Mouse (Mus musculus) myocyte (in vitro differentiated cells): ENCODE results near the gene Adam17. TPM values are rescaled to one million over a fixed set of nuclear protein-coding genes. Genes with fewer than 3 reads are reported as not detected.

Experiments
- H3K27me3 ChIP-seq: one replicate; pipeline ENCODE4 v1.6.1; 2011; ENCODE audit not compliant: control insufficient read depth, insufficient read depth, insufficient read length
- H3K36me3 ChIP-seq: one replicate; pipeline ENCODE4 v1.6.1; 2011; ENCODE audit not compliant: control insufficient read depth, insufficient read depth
- H3K4me2 ChIP-seq: one replicate; pipeline ENCODE4 v1.6.1; 2011; ENCODE audit warnings: low read depth, control low read depth
- H3K4me3 ChIP-seq: one replicate; pipeline ENCODE4 v1.5.1; 2011; ENCODE audit warnings: mild to moderate bottlenecking, control low read depth, moderate library complexity
- H3K79me2 ChIP-seq: one replicate; pipeline ENCODE4 v1.6.1; 2011; ENCODE audit not compliant: control insufficient read depth, insufficient read depth
- H3ac ChIP-seq: one replicate; pipeline ENCODE4 v1.6.1; 2011; ENCODE audit not compliant: control insufficient read depth, insufficient read length
- CEBPB ChIP-seq: IDR thresholded peaks from 2 replicates; pipeline ENCODE4 v1.6.1; 2011; ENCODE audit warnings: mild to moderate bottlenecking, moderate library complexity; ENCODE audit not compliant: poor library complexity, insufficient read depth, severe bottlenecking
- E2F4 ChIP-seq: IDR thresholded peaks from one replicate; pipeline ENCODE4 v1.6.1; 2011; ENCODE audit warnings: mild to moderate bottlenecking, control low read depth, moderate library complexity; ENCODE audit not compliant: insufficient read depth
- MAX ChIP-seq: IDR thresholded peaks from one replicate; pipeline ENCODE4 v1.6.1; 2011; ENCODE audit warnings: low read depth, mild to moderate bottlenecking, control low read depth
- MYOD1 ChIP-seq, 3 experiments: IDR thresholded peaks; one replicate each; pipeline ENCODE4 v1.6.1; 2011; ENCODE audit warnings: control low read depth in 2 of 3, low read depth in 2 of 3, mild to moderate bottlenecking in 2 of 3, moderate library complexity in 1 of 3; ENCODE audit not compliant: insufficient read length in 2 of 3, control insufficient read depth in 1 of 3
- MYOG ChIP-seq, 3 experiments: IDR thresholded peaks; one replicate each; pipeline ENCODE4 v1.6.1; 2011; ENCODE audit warnings: control low read depth in 2 of 3, low read depth in 2 of 3, mild to moderate bottlenecking in 2 of 3; ENCODE audit not compliant: insufficient read length in 2 of 3, control insufficient read depth in 1 of 3, insufficient read depth in 1 of 3
- POLR2A ChIP-seq: IDR thresholded peaks from one replicate; pipeline ENCODE4 v1.6.1; 2011; ENCODE audit warnings: low read depth, mild to moderate bottlenecking, control low read depth, moderate library complexity; ENCODE audit not compliant: insufficient read length
- POLR2AphosphoS2 ChIP-seq: IDR thresholded peaks from one replicate; pipeline ENCODE4 v1.6.1; 2011; ENCODE audit warnings: low read depth, control low read depth; ENCODE audit not compliant: insufficient read length
- REST ChIP-seq: IDR thresholded peaks from one replicate; pipeline ENCODE4 v1.6.1; 2011; ENCODE audit warnings: mild to moderate bottlenecking, control low read depth, moderate library complexity; ENCODE audit not compliant: insufficient read depth, insufficient read length
- SRF ChIP-seq: IDR thresholded peaks from one replicate; pipeline ENCODE4 v1.6.1; 2011; ENCODE audit warnings: low read depth; ENCODE audit not compliant: control insufficient read depth, insufficient read length
- TCF12 ChIP-seq: IDR thresholded peaks from one replicate; pipeline ENCODE4 v1.6.1; 2011; ENCODE audit warnings: mild to moderate bottlenecking, control low read depth; ENCODE audit not compliant: poor library complexity, insufficient read depth, severe bottlenecking
- TCF3 ChIP-seq: IDR thresholded peaks from one replicate; pipeline ENCODE4 v1.6.1; 2011; ENCODE audit warnings: low read depth, control low read depth; ENCODE audit not compliant: insufficient read length
- USF1 ChIP-seq: IDR thresholded peaks from one replicate; pipeline ENCODE4 v1.6.1; 2011; ENCODE audit warnings: low read depth, mild to moderate bottlenecking, control low read depth, moderate library complexity
- polyA plus RNA-seq: library from polyadenylated mRNA; unstranded; fragments of >200 nt; fragmentation: generic; extraction: Trizol; gene quantifications from one replicate; pipeline ENCODE4 v1.2.1, GENCODE M21; 2012; ENCODE audit warnings: missing spikeins

Adam17 gene
- polyA plus RNA-seq, 1 experiment: 13.4 TPM

- Histone ChIP-seq H3K4me3 (no peak overlapping the region), H3ac (no peak overlapping the region), H3K36me3 (peaks cover 19% of the 10 kb centered on the region), H3K27me3 (no peaks in the 10 kb centered on the region), H3K4me2 (no peak overlapping the region), H3K79me2 (no peaks in the 10 kb centered on the region)
- no peak for TF ChIP-seq REST
- no peak for TF ChIP-seq MAX
- no peak for TF ChIP-seq E2F4
- no peak for TF ChIP-seq CEBPB
- no peak for TF ChIP-seq MYOG (IDR thresholded peaks at IDR 0.05; ENCODE audit: control insufficient read depth in 1 of 3, insufficient read depth in 1 of 3, insufficient read length in 2 of 3, low read depth in 2 of 3)
- TF ChIP-seq POLR2A: no peak
- no peak for TF ChIP-seq TCF3
- TF ChIP-seq POLR2AphosphoS2: no peak
- TF ChIP-seq SRF: no peak
- TF ChIP-seq USF1: no peak
- TF ChIP-seq TCF12: no peak
- no peak for TF ChIP-seq MYOD1 (IDR thresholded peaks at IDR 0.05; ENCODE audit: control insufficient read depth in 1 of 3, insufficient read length in 2 of 3, low read depth in 2 of 3)
Measured at GRCm38 (mm10) chr12:21335869-21336268, 37.6 kb downstream of the Adam17 start.

GRCm38 (mm10) chr12:21333766-21334165, 39.7 kb downstream of the Adam17 start:
- H3K4me3 ChIP-seq: no peak overlapping the region
- no peak overlapping the region for H3ac ChIP-seq
- TF ChIP-seq REST (no peak), TCF3 (no peak), MYOD1 (IDR thresholded peaks at IDR 0.05; ENCODE audit: control insufficient read depth in 1 of 3, insufficient read length in 2 of 3, low read depth in 2 of 3) (no peak), MYOG (IDR thresholded peaks at IDR 0.05; ENCODE audit: control insufficient read depth in 1 of 3, insufficient read depth in 1 of 3, insufficient read length in 2 of 3, low read depth in 2 of 3) (no peak), MAX (no peak), POLR2A (no peak), E2F4 (no peak), SRF (no peak), CEBPB (no peak), TCF12 (no peak)
- H3K27me3 ChIP-seq: no peaks in the 10 kb centered on the region
- no peak overlapping the region for H3K4me2 ChIP-seq
- H3K36me3 ChIP-seq: peaks cover 20% of the 10 kb centered on the region
- no peaks in the 10 kb centered on the region for H3K79me2 ChIP-seq

GRCm38 (mm10) chr12:21333021-21333420, 40.4 kb downstream of the Adam17 start:
- no peak overlapping the region for H3K4me3 ChIP-seq
- H3K36me3 ChIP-seq: peaks cover 25% of the 10 kb centered on the region
- H3K4me2 ChIP-seq: no peak overlapping the region
- no peaks in the 10 kb centered on the region for H3K79me2 ChIP-seq
- no peak overlapping the region for H3ac ChIP-seq
- H3K27me3 ChIP-seq: no peaks in the 10 kb centered on the region
- TF ChIP-seq MYOD1 (IDR thresholded peaks at IDR 0.05; ENCODE audit: control insufficient read depth in 1 of 3, insufficient read length in 2 of 3, low read depth in 2 of 3) (no peak), MYOG (IDR thresholded peaks at IDR 0.05; ENCODE audit: control insufficient read depth in 1 of 3, insufficient read depth in 1 of 3, insufficient read length in 2 of 3, low read depth in 2 of 3) (no peak), TCF3 (no peak), POLR2A (no peak), POLR2AphosphoS2 (no peak), USF1 (no peak), REST (no peak), CEBPB (no peak)

GRCm38 (mm10) chr12:21331711-21332110, 41.7 kb downstream of the Adam17 start:
- H3K4me2 ChIP-seq: no peak overlapping the region
- H3K4me3 ChIP-seq: no peak overlapping the region
- H3K27me3 ChIP-seq: no peaks in the 10 kb centered on the region
- H3K79me2 ChIP-seq: no peaks in the 10 kb centered on the region
- TF ChIP-seq SRF (no peak), REST (no peak), MYOD1 (IDR thresholded peaks at IDR 0.05; ENCODE audit: control insufficient read depth in 1 of 3, insufficient read length in 2 of 3, low read depth in 2 of 3) (no peak), MYOG (IDR thresholded peaks at IDR 0.05; ENCODE audit: control insufficient read depth in 1 of 3, insufficient read depth in 1 of 3, insufficient read length in 2 of 3, low read depth in 2 of 3) (no peak), CEBPB (no peak), USF1 (no peak), E2F4 (no peak)
- peaks cover 36% of the 10 kb centered on the region for H3K36me3 ChIP-seq
- H3ac ChIP-seq: no peak overlapping the region

DNA sequence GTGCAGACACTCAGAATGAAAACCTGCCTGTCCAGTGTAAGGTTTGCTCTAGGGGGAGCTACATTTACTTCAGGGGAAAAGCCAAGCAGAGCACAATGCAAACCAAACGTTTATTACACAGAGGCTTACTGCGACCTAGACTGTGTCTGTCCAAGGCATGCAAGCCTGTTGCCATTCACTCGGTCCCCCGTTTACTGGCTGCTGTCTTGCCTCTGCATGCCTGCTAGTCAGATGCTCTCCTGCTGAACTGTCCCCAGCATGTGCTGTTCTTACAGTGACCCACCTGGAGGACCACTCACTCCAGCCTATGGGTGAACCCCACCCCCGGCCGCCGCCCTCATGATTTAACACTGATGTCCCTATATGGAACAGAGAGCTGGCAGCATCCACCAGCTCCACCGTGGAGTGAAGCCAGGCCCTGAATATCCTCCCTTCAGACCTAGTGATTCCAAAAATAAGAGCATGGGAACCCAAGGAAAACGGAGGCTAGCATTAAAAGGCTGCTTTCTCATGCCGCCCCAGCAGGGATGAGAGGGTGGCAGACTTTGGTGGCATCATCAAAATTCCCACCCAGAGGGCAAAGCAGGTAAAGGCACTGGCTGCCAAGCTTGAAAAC, 42.4 kb downstream of the Adam17 start:
- Histone ChIP-seq H3K4me3 (no peak overlapping the region), H3K36me3 (peaks cover 33% of the 10 kb centered on the region), H3K79me2 (no peaks in the 10 kb centered on the region), H3K27me3 (no peaks in the 10 kb centered on the region), H3ac (no peak overlapping the region), H3K4me2 (no peak overlapping the region)
- TF ChIP-seq POLR2AphosphoS2 (peak; percentile 59), MYOD1 (IDR thresholded peaks at IDR 0.05; ENCODE audit: control insufficient read depth in 1 of 3, insufficient read length in 2 of 3, low read depth in 2 of 3) (no peak), E2F4 (no peak)
